Mouse (Mus musculus) heart, adult 9 months (tissue): Measurements from ENCODE around the gene Styxl1.

Source experiments
- DNase-seq, 2 experiments: peaks; one replicate each; pipeline ENCODE4 v3.0.0; 2022; ENCODE audit warnings: low spot score in 2 of 2

Gene Styxl1

DNA sequence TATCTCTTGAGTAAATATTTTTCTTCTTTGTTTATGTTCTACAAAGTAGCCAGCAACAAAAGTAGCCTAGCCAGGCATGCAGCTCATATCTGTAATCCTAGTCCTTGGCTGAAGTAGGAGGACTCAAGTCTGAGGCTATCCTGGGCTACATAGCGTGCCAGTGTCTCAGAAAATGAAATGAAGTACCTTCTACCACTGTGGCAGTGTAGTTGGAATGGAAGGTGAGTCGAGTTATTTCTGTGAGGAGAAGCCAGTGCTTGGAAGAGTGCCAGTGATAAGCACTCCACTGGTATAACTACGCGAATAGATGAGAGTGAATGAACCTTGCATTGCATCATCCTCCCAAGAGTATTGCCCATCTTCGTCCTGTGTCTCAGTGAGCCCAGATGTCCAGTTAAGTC is 80.5 kb downstream of the Styxl1 start:
- no peak for DNase-seq
